Mouse (Mus musculus): ENCODE measurements around the gene Phka1. TPM values are rescaled to one million over a fixed set of nuclear protein-coding genes. Genes with fewer than 3 reads are reported as not detected.
A peak's percentile ranks its signal among the peaks of the same experiment; 100 is the strongest.

The Phka1 gene
- polyA plus RNA-seq, 1 experiment from 2014 or later = 16.2 TPM

GRCm38 (mm10) chrX:102509205-102509604, 134.8 kb downstream of the Phka1 start:
- no peak for ATAC-seq (ENCODE audit: low FRiP score, low read depth)
- WGBS = 57% methylated on average over 4 of the region's 4 CpGs
- Histone ChIP-seq H3K9ac (no peak overlapping the region), H3K4me3 (no peak overlapping the region), H3K9me3 (no peaks in the 10 kb centered on the region), H3K4me1 (no peaks in the 10 kb centered on the region), H3K27ac (no peak overlapping the region), H3K4me2 (replicated peaks) (no peak overlapping the region), H3K27me3 (peaks cover 35% of the 10 kb centered on the region), H3K36me3 (no peaks in the 10 kb centered on the region)

GRCm38 (mm10) chrX:102504644-102505481, 139.2 kb downstream of the Phka1 start, which contains the start of gene Hdac8:
TSS of gene Hdac8 (minus strand) at chrX:102505359.
- no peaks in the 10 kb centered on the region for H3K36me3 ChIP-seq
- WGBS = 14% methylated on average over 27 of the region's 27 CpGs
- no peaks in the 10 kb centered on the region for H3K4me1 ChIP-seq
- ATAC-seq (ENCODE audit: low FRiP score, low read depth) = peak; percentile 90
- H3K4me3 ChIP-seq = peak within 1 kb of the TSS; percentile 52
- H3K9ac ChIP-seq = peak within 1 kb of the TSS; percentile 59
- H3K9me3 ChIP-seq = no peaks in the 10 kb centered on the region
- H3K27me3 ChIP-seq = peaks cover 25% of the 10 kb centered on the region
- peak within 1 kb of the TSS; percentile 64 for H3K4me2 ChIP-seq (replicated peaks)
- H3K27ac ChIP-seq = peak within 1 kb of the TSS; percentile 48; the same call in 1 of the 2 replicates

GRCm38 (mm10) chrX:102504179-102504578, 139.9 kb downstream of the Phka1 start:
- Histone ChIP-seq H3K4me1 (no peaks in the 10 kb centered on the region), H3K9me3 (no peaks in the 10 kb centered on the region), H3K4me3 (peak overlapping the region; percentile 52), H3K4me2 (replicated peaks) (peak overlapping the region; percentile 64), H3K27ac (no peak overlapping the region), H3K27me3 (peaks cover 18% of the 10 kb centered on the region), H3K9ac (peak overlapping the region; percentile 59), H3K36me3 (no peaks in the 10 kb centered on the region)
- ATAC-seq (ENCODE audit: low FRiP score, low read depth) = no peak
- whole genome bisulfite sequencing = 31% methylated on average over 10 of the region's 10 CpGs

- H3K36me3 ChIP-seq = 0 out of 2 replicates have a peak, but pooled peaks cover 5% of the 10 kb centered on the region
- H3K27ac ChIP-seq = no peak overlapping the region
- no peak overlapping the region for H3K4me2 ChIP-seq (replicated peaks)
- no peak for ATAC-seq (ENCODE audit: low FRiP score, low read depth)
- H3K4me3 ChIP-seq = no peak overlapping the region
- peaks cover 4% of the 10 kb centered on the region; the same call in 1 of the 2 replicates for H3K27me3 ChIP-seq
- H3K9ac ChIP-seq = no peak overlapping the region
- no peaks in the 10 kb centered on the region for H3K4me1 ChIP-seq
- WGBS = 59% methylated on average over 6 of the region's 6 CpGs
- no peaks in the 10 kb centered on the region for H3K9me3 ChIP-seq
These were observed 149.9 kb downstream of the Phka1 start for GRCm38 (mm10) chrX:102493992-102494730.

GRCm38 (mm10) chrX:102485575-102485974, 158.5 kb downstream of the Phka1 start:
- 79% methylated on average over 7 of the region's 7 CpGs for WGBS
- H3K27me3 ChIP-seq = peaks cover 14% of the 10 kb centered on the region; the same call in 1 of the 2 replicates

GRCm38 (mm10) chrX:102479665-102480064, 164.4 kb downstream of the Phka1 start:
- H3K9me3 ChIP-seq = no peaks in the 10 kb centered on the region
- H3K4me3 ChIP-seq = no peak overlapping the region
- H3K27me3 ChIP-seq = peaks cover 3% of the 10 kb centered on the region; the same call in 1 of the 2 replicates
- no peak for ATAC-seq (ENCODE audit: low FRiP score, low read depth)
- H3K4me2 ChIP-seq (replicated peaks) = no peak overlapping the region
- no peak overlapping the region for H3K9ac ChIP-seq
- H3K36me3 ChIP-seq = peaks cover 3% of the 10 kb centered on the region; the same call in 1 of the 2 replicates
- no peak overlapping the region for H3K27ac ChIP-seq
- 77% methylated on average over 4 of the region's 4 CpGs for WGBS
- no peaks in the 10 kb centered on the region for H3K4me1 ChIP-seq

More at GRCm38 (mm10) chrX:102485575-102485974, 158.5 kb downstream of the Phka1 start:
- Histone ChIP-seq H3K4me1 (no peaks in the 10 kb centered on the region), H3K4me2 (replicated peaks) (no peak overlapping the region), H3K4me3 (no peak overlapping the region), H3K27ac (no peak overlapping the region), H3K9me3 (no peaks in the 10 kb centered on the region), H3K36me3 (peaks cover 3% of the 10 kb centered on the region; the same call in 1 of the 2 replicates), H3K9ac (no peak overlapping the region)
- ATAC-seq (ENCODE audit: low FRiP score, low read depth) = no peak

- 29% methylated on average over 4 of the region's 4 CpGs for WGBS
These were observed 165.1 kb downstream of the Phka1 start for GRCm38 (mm10) chrX:102478965-102479364.

GRCm38 (mm10) chrX:102478481-102478880, 165.6 kb downstream of the Phka1 start:
- Histone ChIP-seq H3K9me3 (no peaks in the 10 kb centered on the region), H3K36me3 (peaks cover 3% of the 10 kb centered on the region; the same call in 1 of the 2 replicates), H3K4me1 (no peaks in the 10 kb centered on the region), H3K27ac (no peak overlapping the region), H3K4me3 (no peak overlapping the region), H3K27me3 (no peaks in the 10 kb centered on the region; the same call in 1 of the 2 replicates), H3K4me2 (replicated peaks) (no peak overlapping the region), H3K9ac (no peak overlapping the region)
- WGBS = 78% methylated on average over 3 of the region's 3 CpGs
- ATAC-seq (ENCODE audit: low FRiP score, low read depth) = no peak

More at GRCm38 (mm10) chrX:102478965-102479364, 165.1 kb downstream of the Phka1 start:
- no peaks in the 10 kb centered on the region for H3K4me1 ChIP-seq
- no peak overlapping the region for H3K4me2 ChIP-seq (replicated peaks)
- no peak overlapping the region for H3K4me3 ChIP-seq
- ATAC-seq (ENCODE audit: low FRiP score, low read depth) = no peak
- no peaks in the 10 kb centered on the region; the same call in 1 of the 2 replicates for H3K27me3 ChIP-seq
- H3K36me3 ChIP-seq = peaks cover 3% of the 10 kb centered on the region; the same call in 1 of the 2 replicates
- H3K27ac ChIP-seq = no peak overlapping the region
- no peaks in the 10 kb centered on the region for H3K9me3 ChIP-seq
- H3K9ac ChIP-seq = no peak overlapping the region

- Histone ChIP-seq H3K4me2 (replicated peaks) (no peak overlapping the region), H3K9ac (no peak overlapping the region), H3K4me1 (no peaks in the 10 kb centered on the region), H3K36me3 (peaks cover under 1% of the 10 kb centered on the region; the same call in 1 of the 2 replicates), H3K27me3 (peaks cover 3% of the 10 kb centered on the region; the same call in 1 of the 2 replicates), H3K9me3 (no peaks in the 10 kb centered on the region), H3K27ac (no peak overlapping the region), H3K4me3 (no peak overlapping the region)
- no peak for ATAC-seq (ENCODE audit: low FRiP score, low read depth)
- WGBS = 33% methylated on average over 3 of the region's 3 CpGs
These were observed 167.3 kb downstream of the Phka1 start for GRCm38 (mm10) chrX:102476784-102477183.

- H3K4me1 ChIP-seq = no peaks in the 10 kb centered on the region
- ATAC-seq (ENCODE audit: low FRiP score, low read depth) = no peak
- H3K27me3 ChIP-seq = peaks cover 10% of the 10 kb centered on the region; the same call in 1 of the 2 replicates
- no peaks in the 10 kb centered on the region for H3K9me3 ChIP-seq
- no peak overlapping the region for H3K4me2 ChIP-seq (replicated peaks)
- no peak overlapping the region for H3K9ac ChIP-seq
- WGBS = 84% methylated on average over 5 of the region's 5 CpGs
- H3K36me3 ChIP-seq = no peaks in the 10 kb centered on the region
- no peak overlapping the region for H3K27ac ChIP-seq
- no peak overlapping the region for H3K4me3 ChIP-seq
These were observed 168.5 kb downstream of the Phka1 start for GRCm38 (mm10) chrX:102475555-102475954.

Measured in limb, embryonic 13.5 days (tissue).